Mouse (Mus musculus): Measurements from ENCODE around the gene Lce1d. TPM values are rescaled to one million over a fixed set of nuclear protein-coding genes. Genes with fewer than 3 reads are reported as not detected.

The Lce1d gene
- polyA plus RNA-seq, 1 experiment from 2014 or later: not detected

DNA sequence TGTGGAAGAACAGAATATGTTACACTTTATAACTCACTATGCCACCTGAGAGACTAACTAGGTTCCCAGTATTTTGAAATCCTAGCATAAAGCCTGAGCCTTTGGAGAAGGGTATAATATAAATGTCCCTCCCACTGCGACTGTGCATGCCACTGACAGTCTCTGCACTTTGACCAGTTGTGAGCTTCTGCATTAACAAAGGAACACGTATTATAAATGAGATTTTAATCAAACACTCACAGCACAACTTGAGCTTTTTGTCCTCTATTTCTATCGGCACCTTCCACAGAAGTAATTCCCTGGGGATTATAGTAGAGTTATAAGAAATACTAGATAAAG lies 48.4 kb downstream of the Lce1d start:
- Histone ChIP-seq H3K27ac (no peak overlapping the region), H3K9me3 (no peaks in the 10 kb centered on the region)
- ATAC-seq: peak; percentile 89

DNA sequence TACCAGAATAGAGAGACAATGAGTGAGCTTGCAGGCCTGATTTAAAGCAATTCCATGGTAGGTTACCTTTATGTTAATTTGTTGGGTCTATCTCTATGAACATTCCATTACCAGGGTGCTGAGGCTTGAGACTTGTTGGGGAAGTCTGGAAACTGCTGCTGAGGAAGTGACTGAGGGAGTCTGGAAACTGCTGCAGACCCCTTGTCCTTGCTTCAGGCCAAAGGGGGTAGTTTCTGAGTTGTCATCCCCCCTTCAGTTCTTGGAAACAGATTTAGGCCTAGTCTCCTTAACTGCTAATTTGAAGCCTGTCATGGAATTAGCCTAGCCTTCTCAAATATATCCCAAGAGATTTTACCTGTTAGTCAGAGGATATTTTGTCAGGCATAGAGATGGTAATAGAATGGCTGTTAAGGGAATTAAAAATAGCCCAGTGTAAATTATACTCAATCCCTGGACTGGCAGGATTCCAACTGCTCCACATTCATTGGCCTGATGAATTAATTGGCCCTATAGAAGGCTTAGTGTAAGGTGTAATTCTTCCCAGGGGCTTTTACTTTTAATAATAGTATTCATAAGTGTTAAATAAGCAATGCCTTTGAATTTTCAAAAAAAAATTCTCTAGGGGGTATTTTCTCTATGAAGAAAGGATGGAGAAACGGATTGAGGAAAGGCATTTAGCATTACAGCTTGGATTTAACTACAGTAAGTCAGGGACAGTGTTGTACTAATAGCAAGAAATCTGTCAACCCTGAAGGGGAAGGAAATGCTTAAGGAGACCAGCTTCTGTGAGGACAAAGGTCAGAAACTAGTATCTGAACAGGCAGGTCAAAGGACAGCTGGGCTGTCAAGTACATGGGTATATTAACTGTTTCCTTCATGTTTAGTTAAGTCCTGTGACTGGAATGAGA lies 49.0 kb downstream of the Lce1d start:
- Histone ChIP-seq H3K27me3 (replicated peaks) (no peaks in the 10 kb centered on the region), H3K4me1 (replicated peaks) (no peaks in the 10 kb centered on the region), H3K9me3 (no peaks in the 10 kb centered on the region), H3K9ac (no peak overlapping the region), H3K27ac (no peak overlapping the region), H3K4me2 (replicated peaks) (no peak overlapping the region), H3K4me3 (replicated peaks) (no peak overlapping the region), H3K36me3 (no peaks in the 10 kb centered on the region)
- WGBS: 45% methylated on average over 1 of the region's 1 CpGs
- ATAC-seq: peak; percentile 93

More for the DNA sequence above, 48.4 kb downstream of the Lce1d start:
- Histone ChIP-seq H3K4me1 (replicated peaks) (no peaks in the 10 kb centered on the region), H3K4me2 (replicated peaks) (no peak overlapping the region), H3K27me3 (replicated peaks) (no peaks in the 10 kb centered on the region), H3K36me3 (no peaks in the 10 kb centered on the region), H3K4me3 (replicated peaks) (no peak overlapping the region), H3K9ac (no peak overlapping the region)
- WGBS: 62% methylated on average over 3 of the region's 3 CpGs

Other genes starting within 250 kb of the Lce1d start
- gene Sprr1b, start 248.4 kb downstream of the Lce1d start, polyA plus RNA-seq (2015; fragmentation: Nextera tagmentation; extraction: Ambion mirVana): 0.18 TPM in 1 of 2 replicates, not detected in the other
- gene Sprr3, start 228.5 kb downstream of the Lce1d start, polyA plus RNA-seq (2015; fragmentation: Nextera tagmentation; extraction: Ambion mirVana): not detected in 2 replicates
- gene Sprr1a, start 201.3 kb downstream of the Lce1d start, polyA plus RNA-seq (2015; fragmentation: Nextera tagmentation; extraction: Ambion mirVana): 1.1 and 1.2 TPM in 2 replicates
- not detected in 2 replicates for gene Sprr4, start 186.7 kb downstream of the Lce1d start, polyA plus RNA-seq (2015; fragmentation: Nextera tagmentation; extraction: Ambion mirVana)
- gene 2310046K23Rik, start 152.7 kb downstream of the Lce1d start, polyA plus RNA-seq (2015; fragmentation: Nextera tagmentation; extraction: Ambion mirVana): not detected in 2 replicates
- gene Ivl, start 113.5 kb downstream of the Lce1d start, polyA plus RNA-seq (2015; fragmentation: Nextera tagmentation; extraction: Ambion mirVana): 0.09 TPM in 1 of 2 replicates, not detected in the other
- 3.4 and 5.3 TPM in 2 replicates for gene Smcp, start 98.2 kb downstream of the Lce1d start, polyA plus RNA-seq (2015; fragmentation: Nextera tagmentation; extraction: Ambion mirVana)
- not detected in 2 replicates for gene 2210017I01Rik, start 79.7 kb downstream of the Lce1d start, polyA plus RNA-seq (2015; fragmentation: Nextera tagmentation; extraction: Ambion mirVana)
- gene Lce6a, start 65.5 kb downstream of the Lce1d start, polyA plus RNA-seq (2015; fragmentation: Nextera tagmentation; extraction: Ambion mirVana): not detected in 2 replicates
- gene Lce1a1, start 38.9 kb downstream of the Lce1d start, polyA plus RNA-seq (2015; fragmentation: Nextera tagmentation; extraction: Ambion mirVana): not detected in 2 replicates
- not detected in 2 replicates for gene Lce1b, start 30.3 kb downstream of the Lce1d start, polyA plus RNA-seq (2015; fragmentation: Nextera tagmentation; extraction: Ambion mirVana)
- gene Lce1a2, start 16.9 kb downstream of the Lce1d start, polyA plus RNA-seq (2015; fragmentation: Nextera tagmentation; extraction: Ambion mirVana): not detected in 2 replicates
- gene Lce1c, start 8.0 kb downstream of the Lce1d start, polyA plus RNA-seq (2015; fragmentation: Nextera tagmentation; extraction: Ambion mirVana): not detected in 2 replicates
- not detected in 2 replicates for gene Lce1e, start 21.9 kb upstream of the Lce1d start, polyA plus RNA-seq (2015; fragmentation: Nextera tagmentation; extraction: Ambion mirVana)
- not detected in 2 replicates for gene Lce1f, start 33.1 kb upstream of the Lce1d start, polyA plus RNA-seq (2015; fragmentation: Nextera tagmentation; extraction: Ambion mirVana)
- not detected in 2 replicates for gene Gm38119, start 51.9 kb upstream of the Lce1d start, polyA plus RNA-seq (2015; fragmentation: Nextera tagmentation; extraction: Ambion mirVana)
- gene Lce1g, start 65.1 kb upstream of the Lce1d start, polyA plus RNA-seq (2015; fragmentation: Nextera tagmentation; extraction: Ambion mirVana): not detected in 2 replicates
- not detected in 2 replicates for gene Lce1h, start 77.9 kb upstream of the Lce1d start, polyA plus RNA-seq (2015; fragmentation: Nextera tagmentation; extraction: Ambion mirVana)
- not detected in 2 replicates for gene Lce1i, start 91.7 kb upstream of the Lce1d start, polyA plus RNA-seq (2015; fragmentation: Nextera tagmentation; extraction: Ambion mirVana)
- not detected in 2 replicates for gene Lce1j, start 103.3 kb upstream of the Lce1d start, polyA plus RNA-seq (2015; fragmentation: Nextera tagmentation; extraction: Ambion mirVana)
- gene Lce1k, start 120.7 kb upstream of the Lce1d start, polyA plus RNA-seq (2015; fragmentation: Nextera tagmentation; extraction: Ambion mirVana): not detected in 2 replicates
- not detected in 2 replicates for gene Kprp, start 140.0 kb upstream of the Lce1d start, polyA plus RNA-seq (2015; fragmentation: Nextera tagmentation; extraction: Ambion mirVana)
- gene Lce1l, start 164.1 kb upstream of the Lce1d start, polyA plus RNA-seq (2015; fragmentation: Nextera tagmentation; extraction: Ambion mirVana): not detected in 2 replicates
- not detected in 2 replicates for gene 2310050C09Rik, start 183.0 kb upstream of the Lce1d start, polyA plus RNA-seq (2015; fragmentation: Nextera tagmentation; extraction: Ambion mirVana)
- not detected in 2 replicates for gene Lce3a, start 239.0 kb upstream of the Lce1d start, polyA plus RNA-seq (2015; fragmentation: Nextera tagmentation; extraction: Ambion mirVana)
- gene Lce3b, start 245.8 kb upstream of the Lce1d start, polyA plus RNA-seq (2015; fragmentation: Nextera tagmentation; extraction: Ambion mirVana): not detected in 2 replicates